Mouse (Mus musculus) midbrain, postnatal 0 days (tissue): Measurements from ENCODE around the gene St6galnac6. TPM values are rescaled to one million over a fixed set of nuclear protein-coding genes. Genes with fewer than 3 reads are reported as not detected.
A peak's percentile ranks its signal among the peaks of the same experiment; 100 is the strongest.

Source experiments
- ATAC-seq: fragments of 200-750 bp; cut with Nextera tagmentation; 2 replicates; pipeline ENCODE4 v1.8.0; 2017; ENCODE audit warnings: moderate number of reproducible peaks, mild to moderate bottlenecking, moderate TSS enrichment, moderate library complexity; ENCODE audit not compliant: low FRiP score
- DNase-seq: peaks from one replicate; pipeline ENCODE4 v3.0.0-alpha.2; 2015; ENCODE audit warnings: low spot score
- H3K27ac ChIP-seq: fragments of 300-500 bp; sonication (generic); 2 replicates; pipeline ENCODE4 v1.5.1; 2014; ENCODE audit warnings: low read depth, mild to moderate bottlenecking, low read length, mixed read lengths
- H3K27me3 ChIP-seq: fragments of 300-500 bp; sonication (generic); 2 replicates; pipeline ENCODE4 v1.6.1; 2014; ENCODE audit warnings: low read length, control low read depth, mixed read lengths; ENCODE audit not compliant: insufficient read depth
- H3K36me3 ChIP-seq: fragments of 300-500 bp; sonication (generic); 2 replicates; pipeline ENCODE4 v1.6.1; 2014; ENCODE audit warnings: low read length, control low read depth, mixed read lengths; ENCODE audit not compliant: insufficient read depth
- H3K4me1 ChIP-seq: fragments of 300-500 bp; sonication (generic); 2 replicates; pipeline ENCODE4 v1.6.1; 2014; ENCODE audit warnings: mild to moderate bottlenecking, control low read depth, antibody characterized with exemption, low read length, mixed read lengths; ENCODE audit not compliant: insufficient read depth
- H3K4me2 ChIP-seq: fragments of 300-500 bp; sonication (generic); 2 replicates; pipeline ENCODE4 v1.6.1; 2014; ENCODE audit warnings: low read depth, mild to moderate bottlenecking, low read length, mixed read lengths; ENCODE audit not compliant: poor library complexity, severe bottlenecking
- H3K4me3 ChIP-seq: fragments of 300-500 bp; sonication (generic); 2 replicates; pipeline ENCODE4 v1.5.1; 2014; ENCODE audit warnings: low read depth, mild to moderate bottlenecking, low read length, moderate library complexity
- H3K9ac ChIP-seq: fragments of 300-500 bp; sonication (generic); replicated peaks from 2 replicates; pipeline ENCODE4 v1.6.1; 2014; ENCODE audit warnings: mild to moderate bottlenecking, low read length, moderate library complexity, mixed read lengths; ENCODE audit not compliant: poor library complexity, severe bottlenecking
- H3K9me3 ChIP-seq: fragments of 300-500 bp; sonication (generic); 2 replicates; pipeline ENCODE4 v1.6.1; 2016; ENCODE audit warnings: low read length, control low read depth
- CTCF ChIP-seq: IDR thresholded peaks from 2 replicates; pipeline ENCODE4 v1.5.1; 2016; ENCODE audit warnings: antibody characterized with exemption, mild to moderate bottlenecking
- WGBS: fragments of 180-500 bp; shearing (Covaris S2); extraction: QIAGEN DNeasy Blood & Tissue Kit; methylation state at CpG from one replicate; pipeline ENCODE4 v1.1.7; 2014; 5-methylcytosine and 5-hydroxymethylcytosine counted together
- polyA plus RNA-seq: library from polyadenylated mRNA; unstranded; fragments of >200 nt; fragmentation: Nextera tagmentation; extraction: Ambion mirVana; gene quantifications from 2 replicates; pipeline ENCODE4 v1.2.1, GENCODE M21; 2015
- total RNA-seq: library from RNA; depleted of rRNA; stranded (reverse); fragments of >200 nt; gene quantifications from 2 replicates; pipeline ENCODE4 v1.2.3, GENCODE M21; 2014

The St6galnac6 gene
- total and polyA plus RNA-seq, 2 experiments from 2014 or later, result 45.2 to 166 TPM

GRCm38 (mm10) chr2:32574497-32574896, 25.0 kb upstream of the St6galnac6 start, which contains the start of gene Pip5kl1:
Gene Pip5kl1, plus strand, starts transcription at chr2:32574797.
- DNase-seq (no peak), ATAC-seq (no peak)
- H3K4me3 ChIP-seq, result peak within 1 kb of the TSS; percentile 49
- H3K9ac ChIP-seq, result peak within 1 kb of the TSS; percentile 58
- H3K4me1 ChIP-seq, result peaks cover 8% of the 10 kb centered on the region; the same call in 1 of the 2 replicates
- 81% methylated on average over 6 of the region's 6 CpGs for WGBS
- H3K4me2 ChIP-seq, result peak within 1 kb of the TSS; percentile 85
- H3K36me3 ChIP-seq, result 0 out of 2 replicates have a peak, but pooled peaks cover 3% of the 10 kb centered on the region
- H3K9me3 ChIP-seq, result no peaks in the 10 kb centered on the region
- H3K27me3 ChIP-seq, result 0 out of 2 replicates have a peak, but pooled peaks cover 3% of the 10 kb centered on the region
- H3K27ac ChIP-seq, result peak within 1 kb of the TSS; percentile 77
- no peak for TF ChIP-seq CTCF

GRCm38 (mm10) chr2:32574901-32575585, 24.5 kb upstream of the St6galnac6 start:
- peaks cover 8% of the 10 kb centered on the region; the same call in 1 of the 2 replicates for H3K4me1 ChIP-seq
- peak overlapping the region; percentile 85 for H3K4me2 ChIP-seq
- H3K27ac ChIP-seq, result peak overlapping the region; percentile 77
- 0 out of 2 replicates have a peak, but pooled peaks cover 3% of the 10 kb centered on the region for H3K36me3 ChIP-seq
- 0 out of 2 replicates have a peak, but pooled peaks cover 3% of the 10 kb centered on the region for H3K27me3 ChIP-seq
- H3K9me3 ChIP-seq, result no peaks in the 10 kb centered on the region
- H3K9ac ChIP-seq, result peak overlapping the region; percentile 58
- TF ChIP-seq CTCF, result peak; percentile 85
- ATAC-seq, result peak; percentile 43
- peak overlapping the region; percentile 49 for H3K4me3 ChIP-seq
- WGBS, result under 1% methylated on average over 26 of the region's 26 CpGs
- DNase-seq, result peak; percentile 76

GRCm38 (mm10) chr2:32575586-32576160, 23.8 kb upstream of the St6galnac6 start, which contains the start of gene 9430097D07Rik:
Gene 9430097D07Rik, minus strand, starts transcription at chr2:32575684.
- TF ChIP-seq CTCF, result no peak
- Histone ChIP-seq H3K27ac (peak within 1 kb of the TSS; percentile 77), H3K36me3 (0 out of 2 replicates have a peak, but pooled peaks cover 3% of the 10 kb centered on the region), H3K4me2 (peak within 1 kb of the TSS; percentile 85), H3K4me1 (peaks cover 8% of the 10 kb centered on the region; the same call in 1 of the 2 replicates), H3K9me3 (no peaks in the 10 kb centered on the region), H3K9ac (peak within 1 kb of the TSS; percentile 58), H3K4me3 (peak within 1 kb of the TSS; percentile 49), H3K27me3 (0 out of 2 replicates have a peak, but pooled peaks cover 3% of the 10 kb centered on the region)
- 7% methylated on average over 28 of the region's 28 CpGs for WGBS
- DNase-seq, result peak; percentile 87
- ATAC-seq, result peak; percentile 74

- ATAC-seq (no peak), DNase-seq (no peak)
- Histone ChIP-seq H3K36me3 (0 out of 2 replicates have a peak, but pooled peaks cover 3% of the 10 kb centered on the region), H3K4me1 (peaks cover 6% of the 10 kb centered on the region; the same call in 1 of the 2 replicates), H3K27ac (no peak overlapping the region), H3K4me3 (no peak overlapping the region; the same call in 1 of the 2 replicates), H3K4me2 (peak overlapping the region; percentile 85), H3K9me3 (no peaks in the 10 kb centered on the region), H3K9ac (no peak overlapping the region), H3K27me3 (0 out of 2 replicates have a peak, but pooled peaks cover 3% of the 10 kb centered on the region)
- TF ChIP-seq CTCF, result no peak
- 87% methylated on average over 9 of the region's 9 CpGs for WGBS
Observed at GRCm38 (mm10) chr2:32576532-32576931, 23.0 kb upstream of the St6galnac6 start.

GRCm38 (mm10) chr2:32578146-32579046, 21.1 kb upstream of the St6galnac6 start:
- H3K4me3 ChIP-seq, result no peak overlapping the region
- no peak for ATAC-seq
- H3K27ac ChIP-seq, result no peak overlapping the region
- TF ChIP-seq CTCF, result no peak
- H3K9me3 ChIP-seq, result no peaks in the 10 kb centered on the region
- no peaks in the 10 kb centered on the region for H3K4me1 ChIP-seq
- H3K27me3 ChIP-seq, result 0 out of 2 replicates have a peak, but pooled peaks cover 3% of the 10 kb centered on the region
- H3K4me2 ChIP-seq, result no peak overlapping the region
- no peaks in the 10 kb centered on the region for H3K36me3 ChIP-seq
- WGBS, result 43% methylated on average over 25 of the region's 30 CpGs
- no peak overlapping the region for H3K9ac ChIP-seq
- no peak for DNase-seq
